Mouse (Mus musculus): Measurements from ENCODE around the gene Stag1. TPM values are rescaled to one million over a fixed set of nuclear protein-coding genes. Genes with fewer than 3 reads are reported as not detected.

Stag1 gene
- polyA plus RNA-seq, 1 experiment from 2014 or later = 28.9 TPM

Other genes with a start within 250 kb of the Stag1 start
- 0.75 and 0.84 TPM in 2 replicates for gene Il20rb, start 111.0 kb upstream of the Stag1 start, polyA plus RNA-seq (2015; fragmentation: Nextera tagmentation; extraction: Ambion mirVana)
- 55.9 and 58.6 TPM in 2 replicates for gene Nck1, start 51.7 kb upstream of the Stag1 start, polyA plus RNA-seq (2015; fragmentation: Nextera tagmentation; extraction: Ambion mirVana)
- 21.9 and 24.3 TPM in 2 replicates for gene Slc35g2, start 26.7 kb upstream of the Stag1 start, polyA plus RNA-seq (2015; fragmentation: Nextera tagmentation; extraction: Ambion mirVana)